Mouse (Mus musculus): Measurements from ENCODE around the gene Mrgpra3.

The Mrgpra3 gene

GRCm38 (mm10) chr7:47601272-47601671 lies at the start of gene Mrgpra3:
Gene Mrgpra3, minus strand, starts transcription at chr7:47601372.
- no peak for DNase-seq
